Mouse (Mus musculus) heart, postnatal 14 days (tissue): ENCODE data around the gene Foxj3. TPM values are rescaled to one million over a fixed set of nuclear protein-coding genes. Genes with fewer than 3 reads are reported as not detected.

Experiments used
- DNase-seq, 2 experiments: peaks; one replicate each; pipeline ENCODE4 v3.0.0; 2021 to 2022
- intact Hi-C: fragments of 180-260 bp; cut with DNase I; formaldehyde crosslinking; loops from one replicate; pipeline ENCODE4 v1.15.1; 2025
- total RNA-seq, 2 experiments: library from RNA; stranded (reverse); gene quantifications; 2 replicates each; pipeline ENCODE4 v1.2.3; 2021

Gene Foxj3
- total RNA-seq, 2 experiments from 2014 or later = 26.5 to 32.7 TPM

DNA sequence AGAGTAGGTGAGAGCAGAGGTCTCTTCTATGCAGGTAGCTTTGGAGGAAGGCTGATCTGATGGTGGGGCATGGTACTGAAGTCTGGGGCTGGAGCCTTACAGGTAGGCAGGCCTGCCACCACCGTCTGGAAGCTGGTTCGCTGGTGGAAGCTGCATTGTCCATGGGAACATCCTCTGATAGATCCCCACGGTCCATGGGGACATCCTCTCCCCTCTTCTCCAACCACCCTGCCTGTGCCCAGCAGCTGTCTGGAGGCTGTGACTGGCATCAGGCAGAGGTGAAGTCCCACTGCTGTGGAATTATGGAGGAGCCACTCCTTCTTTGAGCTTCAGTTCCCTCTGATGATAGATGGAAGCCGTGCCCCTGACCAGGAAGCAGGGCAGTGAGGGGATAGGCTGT, 131.8 kb downstream of the Foxj3 start:
- intact Hi-C loops = loop anchor here (2.0 to 5.0 kb wide), 3 partner anchors 38 to 411 kb away; partner anchors contain the start of gene Cldn19

DNA sequence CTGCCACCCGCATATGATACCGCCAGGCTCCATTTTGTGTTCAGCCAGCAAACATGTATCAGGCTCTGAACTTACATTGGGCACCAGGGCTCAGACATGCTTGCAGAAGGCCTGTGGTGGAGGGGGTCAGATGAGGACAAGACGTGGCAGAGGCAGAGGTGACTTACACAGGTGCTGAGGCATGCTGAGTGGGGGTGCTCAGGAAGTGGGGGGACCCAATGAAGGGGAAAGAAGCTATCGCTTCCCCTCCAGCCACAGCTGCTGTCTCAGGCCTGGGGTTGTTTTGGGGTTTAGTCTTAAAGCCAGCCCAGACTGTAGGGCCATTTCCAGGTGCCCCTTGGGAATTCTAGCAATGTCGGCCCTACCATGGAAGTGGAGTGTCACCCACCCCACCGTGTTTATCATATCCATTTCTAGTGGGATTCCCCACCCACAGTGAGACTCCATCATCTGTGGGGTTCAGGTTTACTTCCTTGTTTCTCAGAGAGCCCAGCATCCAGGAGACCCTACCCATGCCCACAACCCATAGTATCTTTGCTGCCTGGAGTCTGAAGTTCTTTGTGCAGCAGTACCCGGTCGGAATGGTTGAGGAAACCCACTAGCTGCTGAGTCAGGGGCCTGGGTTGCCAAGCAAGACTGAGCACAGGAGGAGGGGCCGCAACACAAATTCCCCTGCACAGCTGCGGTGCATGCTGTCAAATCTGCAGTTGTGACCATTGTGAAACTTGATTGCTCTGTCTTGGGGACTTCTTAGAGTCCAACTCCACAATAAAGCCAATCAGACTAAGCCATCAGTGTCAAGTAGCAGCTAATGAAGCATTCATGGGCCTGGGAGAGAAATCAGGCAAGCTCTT, 132.8 kb downstream of the Foxj3 start:
- intact Hi-C loops = loop anchor here (2.0 to 5.0 kb wide), 3 partner anchors 39 to 412 kb away; partner anchors contain the start of gene Cldn19

More for the DNA sequence above, 131.8 kb downstream of the Foxj3 start:
- no peak for DNase-seq

DNA sequence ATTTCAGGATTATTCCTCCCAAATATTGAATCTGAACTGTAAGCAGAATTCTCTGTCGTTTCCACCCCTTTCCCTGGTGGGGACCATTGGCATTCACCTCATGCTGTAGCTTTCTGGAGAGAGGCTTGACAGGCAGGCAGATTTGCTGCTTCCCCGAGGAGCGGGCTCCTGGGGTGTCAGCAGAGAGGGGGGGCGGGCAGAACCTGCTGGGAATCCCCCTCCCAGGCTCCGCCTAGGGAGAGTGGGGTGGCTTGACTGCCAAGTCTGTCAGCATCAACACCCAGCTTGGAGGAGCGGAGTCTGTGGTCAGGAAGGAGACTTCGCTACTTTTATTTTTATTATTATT, 133.4 kb downstream of the Foxj3 start:
- DNase-seq = no peak
- intact Hi-C loops = no loop called here

More for the DNA sequence above, 132.8 kb downstream of the Foxj3 start:
- DNase-seq = no peak

DNA sequence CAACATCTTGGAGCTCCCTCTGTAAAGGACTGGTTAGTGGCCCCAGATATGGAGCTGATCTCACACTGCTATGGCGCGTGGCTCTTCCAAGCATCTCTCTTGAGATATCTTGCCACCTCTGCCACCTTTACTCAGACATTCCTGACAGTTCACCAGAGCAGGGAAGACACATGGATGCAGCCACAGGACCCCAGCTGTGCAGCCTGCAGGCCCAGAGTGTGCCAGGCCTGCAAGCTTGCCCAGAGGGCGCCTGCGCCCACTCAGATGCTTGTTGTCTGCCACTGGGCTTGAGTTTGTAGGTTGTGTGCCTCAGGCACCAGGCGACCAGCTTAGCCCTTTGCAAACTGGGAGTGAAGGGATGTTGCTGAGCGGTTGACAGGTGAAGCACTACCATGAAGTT, 133.9 kb downstream of the Foxj3 start:
- intact Hi-C loops = no loop called here
- no peak for DNase-seq

DNA sequence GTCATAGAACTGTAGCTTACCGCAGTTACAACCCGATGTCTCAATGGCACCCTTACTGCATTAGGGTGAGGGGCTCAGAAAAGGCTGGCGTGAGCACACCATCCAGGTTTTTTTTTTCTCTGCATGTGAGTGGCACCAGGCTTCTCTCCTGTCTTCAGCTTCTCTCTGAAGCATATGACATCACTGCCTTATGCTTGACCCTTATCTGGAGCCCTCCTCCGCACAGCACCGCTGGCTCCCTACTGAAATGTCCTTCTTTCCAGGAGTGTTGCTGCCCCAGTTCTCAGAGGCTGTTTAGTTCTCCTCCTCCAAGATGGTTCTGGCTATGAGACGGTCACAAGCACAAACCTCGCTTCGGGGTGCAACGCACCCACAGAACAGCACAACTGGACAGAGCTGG, 134.4 kb downstream of the Foxj3 start:
- intact Hi-C loops = no loop called here

DNA sequence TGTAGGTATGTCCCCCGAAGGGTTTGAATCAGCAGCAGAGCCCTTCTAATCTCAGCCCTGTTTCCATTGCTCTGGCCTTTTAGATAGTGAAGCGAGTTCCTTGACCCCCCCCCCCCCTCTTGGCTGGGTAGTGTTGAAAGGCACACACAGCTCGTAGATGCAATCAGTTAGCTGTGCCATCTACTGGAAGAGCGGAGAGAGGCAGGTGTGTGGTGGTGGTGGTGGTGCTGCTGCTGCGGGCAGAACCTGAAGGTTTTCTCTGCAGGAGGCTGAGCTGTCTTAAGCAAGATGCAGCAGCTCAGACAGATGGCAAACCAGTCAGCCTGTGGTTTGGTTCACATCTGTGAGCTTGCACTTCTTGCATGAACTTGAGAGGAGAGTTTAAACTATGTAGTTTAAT, 135.9 kb downstream of the Foxj3 start:
- intact Hi-C loops = no loop called here
- DNase-seq = no peak

More for the DNA sequence above, 134.4 kb downstream of the Foxj3 start:
- no peak for DNase-seq

Other genes starting within 250 kb of the Foxj3 start
- gene Ybx1, start 242.4 kb upstream of the Foxj3 start, total RNA-seq = 100 to 1,000 TPM; 725 to 726 TPM
- 10 to 100 TPM; 11.0 to 11.2 TPM for gene Ppih, start 216.5 kb upstream of the Foxj3 start, total RNA-seq
- gene Ccdc30, start 121.5 kb upstream of the Foxj3 start, total RNA-seq = under 1 TPM; 0.27 to 0.38 TPM
- gene Ppcs, start 114.6 kb upstream of the Foxj3 start, total RNA-seq = 1 to 10 TPM; 8.4 to 8.5 TPM
- not detected for gene Zmynd12, start 114.2 kb upstream of the Foxj3 start, total RNA-seq
- under 1 TPM; 0.68 to 0.76 TPM for gene Rimkla, start 44.4 kb upstream of the Foxj3 start, total RNA-seq
- gene Frg2f1, start 2.5 kb downstream of the Foxj3 start, total RNA-seq = 1 to 10 TPM; 4.2 to 6.7 TPM
- gene Guca2a, start 100.7 kb downstream of the Foxj3 start, total RNA-seq = not detected
- gene Guca2b, start 122.0 kb downstream of the Foxj3 start, total RNA-seq = not detected
- gene Hivep3, start 196.8 kb downstream of the Foxj3 start, total RNA-seq = 1 to 10 TPM; 5.7 to 6.3 TPM